Mouse (Mus musculus) erythroblast, embryonic 14.5 days (primary cell): ENCODE data around the gene Tspo. TPM values are rescaled to one million over a fixed set of nuclear protein-coding genes. Genes with fewer than 3 reads are reported as not detected.
A peak's percentile ranks its signal among the peaks of the same experiment; 100 is the strongest.

Source experiments
- H3K27me3 ChIP-seq: 2 replicates; pipeline ENCODE4 v1.6.1; 2012; ENCODE audit warnings: inconsistent platforms; ENCODE audit not compliant: control insufficient read depth
- H3K36me3 ChIP-seq: 2 replicates; pipeline ENCODE4 v1.6.1; 2012; ENCODE audit warnings: mild to moderate bottlenecking, inconsistent platforms; ENCODE audit not compliant: control insufficient read depth
- H3K4me1 ChIP-seq: 2 replicates; pipeline ENCODE4 v1.6.1; 2012; ENCODE audit warnings: inconsistent platforms; ENCODE audit not compliant: control insufficient read depth
- H3K4me3 ChIP-seq: replicated peaks from 2 replicates; pipeline ENCODE3; 2012; ENCODE audit warnings: moderate library complexity, mild to moderate bottlenecking, inconsistent platforms
- H3K9me3 ChIP-seq: 2 replicates; pipeline ENCODE4 v1.6.1; 2012; ENCODE audit warnings: low read length, inconsistent platforms, mixed read lengths; ENCODE audit not compliant: control insufficient read depth
- GATA1 ChIP-seq: IDR thresholded peaks from 2 replicates; pipeline ENCODE4 v1.6.1; 2012; ENCODE audit warnings: low read length, inconsistent platforms, mixed read lengths
- TAL1 ChIP-seq: IDR thresholded peaks from 3 replicates; pipeline ENCODE4 v1.6.1; 2012; ENCODE audit warnings: low read length, inconsistent platforms, mixed read lengths
- polyA plus RNA-seq: library from polyadenylated mRNA; stranded (reverse); fragments of >175 nt; gene quantifications from 2 replicates; pipeline ENCODE4 v1.2.3, GENCODE M21; 2012

Tspo gene
- polyA plus RNA-seq, 1 experiment, result 75.0 TPM

- H3K4me1 ChIP-seq, result peaks cover 51% of the 10 kb centered on the region
- peaks cover 88% of the 10 kb centered on the region for H3K36me3 ChIP-seq
- no peak overlapping the region for H3K4me3 ChIP-seq
- H3K27me3 ChIP-seq, result no peaks in the 10 kb centered on the region
- TF ChIP-seq TAL1 (no peak), GATA1 (no peak)
- H3K9me3 ChIP-seq, result no peaks in the 10 kb centered on the region
Observed at GRCm38 (mm10) chr15:83571636-83572035, 8.2 kb downstream of the Tspo start.

- peaks cover 47% of the 10 kb centered on the region for H3K4me1 ChIP-seq
- no peaks in the 10 kb centered on the region for H3K27me3 ChIP-seq
- no peak overlapping the region for H3K4me3 ChIP-seq
- H3K9me3 ChIP-seq, result no peaks in the 10 kb centered on the region
- peaks cover 89% of the 10 kb centered on the region for H3K36me3 ChIP-seq
- TF ChIP-seq TAL1 (no peak), GATA1 (no peak)
Observed at GRCm38 (mm10) chr15:83572132-83572531, 8.7 kb downstream of the Tspo start.

GRCm38 (mm10) chr15:83573606-83574005 lies 10.2 kb downstream of the Tspo start:
- Histone ChIP-seq H3K4me1 (peaks cover 34% of the 10 kb centered on the region), H3K36me3 (peaks cover 89% of the 10 kb centered on the region)
- no peak for TF ChIP-seq GATA1
- no peak for TF ChIP-seq TAL1

GRCm38 (mm10) chr15:83574731-83575351 lies 11.4 kb downstream of the Tspo start:
- no peak overlapping the region for H3K4me3 ChIP-seq
- TF ChIP-seq TAL1 (no peak), GATA1 (no peak)
- peaks cover 96% of the 10 kb centered on the region for H3K36me3 ChIP-seq
- H3K9me3 ChIP-seq, result no peaks in the 10 kb centered on the region
- no peaks in the 10 kb centered on the region for H3K27me3 ChIP-seq
- peaks cover 26% of the 10 kb centered on the region for H3K4me1 ChIP-seq

More at GRCm38 (mm10) chr15:83573606-83574005, 10.2 kb downstream of the Tspo start:
- no peaks in the 10 kb centered on the region for H3K27me3 ChIP-seq
- H3K4me3 ChIP-seq, result no peak overlapping the region
- H3K9me3 ChIP-seq, result no peaks in the 10 kb centered on the region

- no peak overlapping the region for H3K4me3 ChIP-seq
- peaks cover 96% of the 10 kb centered on the region for H3K36me3 ChIP-seq
- H3K4me1 ChIP-seq, result peaks cover 19% of the 10 kb centered on the region
- H3K9me3 ChIP-seq, result no peaks in the 10 kb centered on the region
- H3K27me3 ChIP-seq, result no peaks in the 10 kb centered on the region
- TF ChIP-seq GATA1 (no peak), TAL1 (no peak)
Observed at GRCm38 (mm10) chr15:83575543-83575942, 12.2 kb downstream of the Tspo start.

- TF ChIP-seq GATA1 (no peak), TAL1 (no peak)
- Histone ChIP-seq H3K4me1 (peaks cover 11% of the 10 kb centered on the region), H3K9me3 (no peaks in the 10 kb centered on the region), H3K36me3 (peaks cover 96% of the 10 kb centered on the region), H3K27me3 (no peaks in the 10 kb centered on the region), H3K4me3 (no peak overlapping the region)
Observed at GRCm38 (mm10) chr15:83576651-83577050, 13.3 kb downstream of the Tspo start.

- TF ChIP-seq TAL1 (no peak), GATA1 (no peak)
Observed at GRCm38 (mm10) chr15:83582931-83583330, 19.5 kb downstream of the Tspo start.

GRCm38 (mm10) chr15:83583419-83584156 lies 20.2 kb downstream of the Tspo start:
- H3K9me3 ChIP-seq, result peaks cover 16% of the 10 kb centered on the region
- TF ChIP-seq GATA1 (no peak), TAL1 (no peak)
- H3K36me3 ChIP-seq, result peaks cover 99% of the 10 kb centered on the region
- peaks cover 35% of the 10 kb centered on the region for H3K4me1 ChIP-seq
- no peaks in the 10 kb centered on the region; the same call in 1 of the 2 replicates for H3K27me3 ChIP-seq
- H3K4me3 ChIP-seq, result peak overlapping the region; percentile 40

More at GRCm38 (mm10) chr15:83582931-83583330, 19.5 kb downstream of the Tspo start:
- Histone ChIP-seq H3K9me3 (peaks cover 16% of the 10 kb centered on the region), H3K27me3 (no peaks in the 10 kb centered on the region; the same call in 1 of the 2 replicates), H3K36me3 (peaks cover 99% of the 10 kb centered on the region), H3K4me1 (peaks cover 33% of the 10 kb centered on the region), H3K4me3 (no peak overlapping the region)

GRCm38 (mm10) chr15:83584741-83585220 lies 21.4 kb downstream of the Tspo start:
- no peak for TF ChIP-seq GATA1
- no peaks in the 10 kb centered on the region; the same call in 1 of the 2 replicates for H3K27me3 ChIP-seq
- H3K36me3 ChIP-seq, result peaks cover 99% of the 10 kb centered on the region

More at GRCm38 (mm10) chr15:83584741-83585220, 21.4 kb downstream of the Tspo start:
- peaks cover 41% of the 10 kb centered on the region for H3K4me1 ChIP-seq
- no peak overlapping the region for H3K4me3 ChIP-seq
- H3K9me3 ChIP-seq, result peaks cover 16% of the 10 kb centered on the region
